Mouse (Mus musculus): ENCODE results near the gene Olfr834.

The Olfr834 gene

DNA sequence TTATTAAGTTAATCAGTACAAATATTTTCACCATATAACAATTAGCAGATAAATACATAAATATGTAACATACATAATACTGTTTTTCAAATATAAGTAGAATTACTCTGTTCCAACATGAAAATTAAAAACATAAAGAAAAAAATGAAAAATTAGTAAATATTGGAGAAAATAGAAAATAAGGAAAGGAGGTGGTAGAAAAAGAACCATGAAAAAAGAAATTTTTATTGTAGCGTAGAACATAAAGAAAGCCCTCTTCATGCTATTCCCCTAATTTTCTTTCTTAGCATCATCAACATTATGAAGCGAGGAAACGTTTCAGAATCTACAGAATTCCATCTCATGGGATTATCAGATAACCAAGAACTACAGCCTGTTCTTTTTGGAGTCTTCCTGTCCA, at the start of gene Olfr834:
Olfr834 (plus strand) TSS at position 301 of the 400 bp plus-strand sequence.
- DNase-seq (ENCODE audit: low spot score), result no peak

DNA sequence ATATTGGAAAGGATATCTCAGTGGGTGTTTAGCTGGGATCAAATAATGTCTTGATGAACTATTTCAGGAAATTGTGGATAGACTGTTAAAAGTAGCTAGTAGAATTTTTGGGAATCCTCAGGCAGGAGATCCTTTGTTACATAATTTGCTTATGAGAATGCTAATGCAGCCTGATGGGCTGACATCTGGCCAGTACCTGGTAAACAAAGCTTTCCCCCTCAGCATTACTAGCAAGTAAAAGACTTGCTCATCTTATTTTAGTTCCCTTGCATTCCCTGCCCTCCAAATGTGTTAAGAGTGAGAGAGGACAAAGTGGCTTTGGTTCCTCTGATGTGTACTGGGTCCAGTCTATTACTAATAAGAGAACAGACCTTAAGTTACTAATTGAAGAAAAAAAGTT, 25.8 kb upstream of the Olfr834 start:
- DNase-seq (ENCODE audit: low spot score), result no peak

DNA sequence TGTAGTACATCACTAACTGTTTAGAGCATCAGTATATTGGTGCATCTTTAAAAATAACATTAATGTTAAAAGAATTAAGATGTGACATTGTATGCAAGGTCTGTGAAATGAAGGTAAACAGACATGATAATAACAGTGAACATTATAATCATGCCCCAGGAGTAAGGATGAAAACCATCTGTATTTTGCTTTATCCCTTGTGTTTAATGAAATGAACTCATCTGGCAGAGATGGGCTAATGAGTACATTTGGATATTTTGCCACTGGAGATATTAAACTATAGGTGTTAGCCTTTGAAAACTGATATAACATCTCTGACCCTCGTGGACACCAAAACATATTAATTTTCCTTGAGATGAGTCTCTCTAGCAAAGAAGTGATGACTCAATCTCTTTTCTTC, 44.6 kb downstream of the Olfr834 start, which contains the start of gene Olfr835:
Olfr835 (plus strand) TSS at position 301 of the 400 bp plus-strand sequence.
- no peak for DNase-seq (ENCODE audit: low spot score)

All from MN1 (cell line).